Mouse (Mus musculus) MEL (cell line): ENCODE measurements around the gene Kcne4.

ENCODE experiments used
- BHLHE40 ChIP-seq: IDR thresholded peaks from 2 replicates; pipeline ENCODE4 v1.6.1; 2012; ENCODE audit warnings: low read depth, mild to moderate bottlenecking, inconsistent platforms, low read length, improper control_type of control experiment, borderline replicate concordance
- CTCF ChIP-seq, 3 experiments: IDR thresholded peaks in 2 of 3; conservative IDR thresholded peaks in 1 of 3; 2 replicates each; pipeline ENCODE4 v1.5.1; 2011 to 2012; ENCODE audit warnings: low read length in 3 of 3, low read depth in 2 of 3, mild to moderate bottlenecking in 2 of 3, improper control_type of control experiment in 1 of 3, inconsistent platforms in 1 of 3, mixed read lengths in 1 of 3, moderate library complexity in 1 of 3; ENCODE audit not compliant: control insufficient read depth in 1 of 3, insufficient read depth in 1 of 3, poor library complexity in 1 of 3, severe bottlenecking in 1 of 3
- E2F4 ChIP-seq: IDR thresholded peaks from 2 replicates; pipeline ENCODE4 v1.6.1; 2011; ENCODE audit warnings: low read depth, low read length, improper control_type of control experiment, borderline replicate concordance
- ELF1 ChIP-seq: IDR thresholded peaks from 2 replicates; pipeline ENCODE4 v1.6.1; 2014; ENCODE audit warnings: low read depth, mild to moderate bottlenecking, inconsistent platforms, low read length, improper control_type of control experiment, moderate library complexity
- EP300 ChIP-seq, 2 experiments: IDR thresholded peaks; 2 replicates each; pipeline ENCODE4 v1.6.1; 2011; ENCODE audit warnings: improper control_type of control experiment in 2 of 2, low read length in 2 of 2, low read depth in 1 of 2, mild to moderate bottlenecking in 1 of 2
- MAFK ChIP-seq: IDR thresholded peaks from 2 replicates; pipeline ENCODE4 v1.6.1; 2011; ENCODE audit warnings: low read depth, mild to moderate bottlenecking, low read length, improper control_type of control experiment, borderline replicate concordance
- MEF2A ChIP-seq: IDR thresholded peaks from 2 replicates; pipeline ENCODE4 v1.6.1; 2014; ENCODE audit warnings: low read depth, mild to moderate bottlenecking, inconsistent platforms, low read length, improper control_type of control experiment; ENCODE audit not compliant: poor library complexity, insufficient replicate concordance, severe bottlenecking; ENCODE audit errors: extremely low read depth
- NELFE ChIP-seq: IDR thresholded peaks from 2 replicates; pipeline ENCODE4 v1.6.1; 2011; ENCODE audit warnings: low read depth, low read length, improper control_type of control experiment
- POLR2A ChIP-seq, 2 experiments: IDR thresholded peaks; 2 replicates each; pipeline ENCODE4 v1.6.1; 2011 to 2012; ENCODE audit warnings: low read length in 2 of 2, mild to moderate bottlenecking in 2 of 2, control low read depth in 1 of 2, improper control_type of control experiment in 1 of 2, low read depth in 1 of 2, moderate library complexity in 1 of 2; ENCODE audit not compliant: control insufficient read depth in 1 of 2, insufficient read depth in 1 of 2, poor library complexity in 1 of 2
- TAL1 ChIP-seq: IDR thresholded peaks from 2 replicates; pipeline ENCODE4 v1.6.1; 2012; ENCODE audit warnings: mild to moderate bottlenecking, inconsistent platforms, low read length, moderate library complexity, mixed read lengths
- USF1 ChIP-seq: IDR thresholded peaks from 2 replicates; pipeline ENCODE4 v1.6.1; 2014; ENCODE audit warnings: low read depth, mild to moderate bottlenecking, inconsistent platforms, low read length, improper control_type of control experiment, moderate library complexity
- ZNF384 ChIP-seq: IDR thresholded peaks from 2 replicates; pipeline ENCODE4 v1.6.1; 2012; ENCODE audit warnings: low read depth, mild to moderate bottlenecking, inconsistent platforms, low read length, improper control_type of control experiment

DNA sequence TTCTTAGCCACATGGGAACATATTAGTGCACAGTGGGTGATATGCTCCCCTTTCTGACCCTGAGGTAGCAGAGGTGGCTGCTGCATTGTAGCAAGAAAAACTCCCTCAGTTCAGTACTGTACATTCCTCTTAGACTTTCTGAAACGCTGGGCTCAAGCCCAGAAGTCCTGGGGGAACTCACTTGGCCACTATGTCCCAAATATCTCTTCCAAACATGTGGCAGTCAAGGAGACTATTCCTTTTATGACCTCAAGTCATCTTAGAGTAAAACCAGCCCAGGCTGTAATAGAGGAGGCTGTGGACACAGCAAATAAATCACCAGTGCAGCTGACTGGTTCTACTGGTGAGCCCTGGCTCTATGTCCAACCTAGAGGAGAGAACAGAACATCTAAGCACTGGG lies 45.7 kb downstream of the Kcne4 start:
- TF ChIP-seq CTCF (IDR thresholded peaks at IDR 0.05 in 2 of 3, conservative IDR thresholded peaks at IDR 0.05 in 1 of 3; ENCODE audit: control insufficient read depth in 1 of 3, insufficient read depth in 1 of 3, low read depth in 2 of 3, low read length in 3 of 3, poor library complexity in 1 of 3, severe bottlenecking in 1 of 3) = no peak
- no peak for TF ChIP-seq E2F4
- TF ChIP-seq MAFK = no peak
- TF ChIP-seq POLR2A (IDR thresholded peaks at IDR 0.05; ENCODE audit: control insufficient read depth in 1 of 2, insufficient read depth in 1 of 2, low read depth in 1 of 2, low read length in 2 of 2, poor library complexity in 1 of 2) = no peak
- TF ChIP-seq TAL1 = no peak
- TF ChIP-seq BHLHE40 = no peak
- TF ChIP-seq NELFE = no peak
- TF ChIP-seq USF1 = no peak
- TF ChIP-seq ZNF384 = no peak
- TF ChIP-seq ELF1 = no peak
- TF ChIP-seq EP300 (IDR thresholded peaks at IDR 0.05; ENCODE audit: low read depth in 1 of 2, low read length in 2 of 2) = no peak
- no peak for TF ChIP-seq MEF2A
